Mouse (Mus musculus) heart, adult 2 months (tissue): Measurements from ENCODE around the gene Clstn2.

ENCODE experiments used
- CTCF ChIP-seq: fragments of 200-600 bp; IDR thresholded peaks from 2 replicates; pipeline ENCODE4 v1.8.1; 2022; ENCODE audit warnings: antibody characterized with exemption, mild to moderate bottlenecking, moderate library complexity
- POLR2A ChIP-seq: fragments of 200-500 bp; IDR thresholded peaks from 2 replicates; pipeline ENCODE4 v1.6.1; 2011; ENCODE audit warnings: mild to moderate bottlenecking, low read depth, low read length, control low read depth; ENCODE audit not compliant: insufficient read depth

DNA sequence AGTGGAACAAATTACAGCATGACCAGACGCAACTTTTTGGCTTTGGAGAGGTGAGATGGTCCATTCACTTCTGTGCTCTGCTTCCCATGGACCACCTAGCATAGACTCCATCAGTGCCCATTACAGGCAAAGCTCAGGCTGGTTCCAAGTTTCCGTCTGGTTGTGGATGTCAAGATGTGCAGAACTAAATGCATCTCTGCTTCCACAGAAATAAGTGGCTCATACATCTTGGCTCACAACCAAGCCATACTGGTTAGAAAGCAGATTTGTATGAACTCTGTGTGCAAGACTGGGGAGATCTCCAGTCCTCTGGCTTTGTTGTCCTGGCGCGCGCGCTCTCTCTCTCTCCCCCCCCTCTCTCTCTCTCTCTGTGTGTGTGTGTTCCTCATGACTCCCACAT is 537.9 kb downstream of the Clstn2 start:
- no peak for TF ChIP-seq CTCF
- TF ChIP-seq POLR2A = no peak
